Mouse (Mus musculus) neutrophil, adult 5-6 weeks (primary cell): ENCODE results near the gene Engase. TPM values are rescaled to one million over a fixed set of nuclear protein-coding genes. Genes with fewer than 3 reads are reported as not detected.

Source experiments
- ATAC-seq: fragments of 151-379, 151-347 bp; 2 replicates; pipeline ENCODE4 v1.8.0; 2017; ENCODE audit warnings: mild to moderate bottlenecking, moderate TSS enrichment; ENCODE audit not compliant: insufficient number of reproducible peaks, poor library complexity, low FRiP score, severe bottlenecking; ENCODE audit errors: extremely low read depth
- total RNA-seq: library from RNA; stranded (forward); fragments of 200-1000 nt; gene quantifications from 2 replicates; pipeline ENCODE4 v1.2.3, GENCODE M21; 2017

Engase gene
- total RNA-seq, 1 experiment from 2014 or later = 3.0 TPM

DNA sequence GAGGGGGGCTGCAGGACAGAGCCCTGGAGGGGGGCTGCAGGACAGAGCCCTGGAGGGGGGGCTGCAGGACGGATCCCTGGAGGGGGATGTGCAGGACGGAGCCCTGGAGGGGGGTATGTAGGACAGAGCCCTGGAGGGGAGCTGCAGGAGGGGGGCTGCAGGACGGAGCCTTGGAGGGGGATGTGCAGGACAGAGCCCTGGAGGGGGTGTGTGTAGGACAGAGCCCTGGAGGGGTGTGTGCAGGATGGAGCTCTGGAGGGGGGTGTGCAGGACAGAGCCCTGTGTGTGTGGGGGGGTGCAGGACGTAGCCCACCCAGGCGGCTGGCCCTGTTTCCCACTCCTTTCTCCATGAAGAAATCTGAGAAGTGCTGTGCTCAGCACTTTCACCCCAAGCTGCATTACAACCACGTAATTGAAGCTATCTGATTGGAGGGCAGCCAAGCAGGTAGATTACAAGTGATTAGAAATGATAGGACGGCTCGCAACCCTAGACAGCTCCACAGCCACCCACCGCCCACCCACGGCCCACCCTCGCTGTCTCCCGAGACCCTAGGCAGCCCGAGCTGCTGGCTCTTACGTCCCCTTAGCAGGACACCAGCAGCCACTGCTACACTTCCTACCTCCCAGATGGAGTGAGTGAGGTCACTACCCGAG, 35.8 kb downstream of the Engase start:
- ATAC-seq = no peak

DNA sequence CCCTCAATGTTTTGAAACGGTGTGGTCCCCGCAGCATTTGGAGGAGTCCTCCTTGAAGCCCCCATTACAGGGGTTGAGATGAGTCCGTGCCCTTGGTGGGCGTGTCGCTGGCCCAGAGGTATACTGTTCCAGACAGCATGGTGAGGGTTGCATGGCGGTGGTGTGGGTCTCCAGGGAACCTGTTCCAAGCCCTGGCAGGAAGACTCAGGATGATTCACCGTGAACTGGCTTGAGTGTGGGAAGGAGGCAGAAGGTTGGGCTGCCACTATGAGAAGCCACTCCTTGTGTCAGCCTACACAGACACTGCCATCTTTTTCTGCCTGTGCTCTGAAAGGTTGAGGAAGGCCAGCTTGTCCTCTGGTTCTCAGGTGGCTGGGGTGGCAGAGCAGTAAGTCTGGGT, 41.3 kb downstream of the Engase start:
- ATAC-seq = no peak

DNA sequence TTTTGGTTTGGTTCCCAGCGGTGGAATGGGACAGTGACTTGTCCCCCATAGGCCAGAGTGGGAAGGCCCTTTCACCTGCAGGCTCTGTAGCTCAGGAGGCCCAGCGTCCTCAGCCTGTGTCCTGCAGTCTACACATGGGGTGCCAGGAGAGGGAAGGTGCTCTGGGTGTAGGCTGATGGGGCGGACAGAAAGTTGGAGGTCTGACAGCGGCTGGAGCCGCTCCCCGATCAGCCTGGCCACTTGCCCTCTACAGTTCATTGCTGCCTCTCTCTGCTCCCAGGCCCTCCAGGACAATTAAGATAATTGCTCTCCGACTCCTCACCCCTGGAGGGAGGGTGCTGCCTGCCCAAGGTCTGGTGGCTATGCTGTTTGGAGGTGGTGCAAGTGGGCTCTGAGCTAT, 42.1 kb downstream of the Engase start:
- no peak for ATAC-seq

DNA sequence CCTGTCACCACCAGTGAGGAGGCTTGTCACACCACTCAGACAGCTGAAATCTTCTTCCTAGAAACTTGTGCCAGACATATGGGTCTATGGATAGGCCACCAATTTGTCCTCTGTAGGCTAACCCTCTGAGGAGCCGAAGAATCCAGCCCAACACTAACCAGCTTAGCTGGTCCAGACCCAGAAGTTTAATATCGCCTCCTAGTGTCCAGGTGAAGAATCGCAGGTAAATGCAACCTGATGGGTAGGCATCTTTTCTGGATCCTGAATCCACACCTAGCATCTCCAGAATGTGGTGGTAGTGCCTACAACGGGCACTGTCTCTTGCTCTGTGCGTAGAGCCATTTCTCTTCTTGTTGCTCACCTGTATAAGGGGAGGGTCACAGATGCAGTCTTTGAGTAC, 43.6 kb downstream of the Engase start:
- ATAC-seq = no peak

DNA sequence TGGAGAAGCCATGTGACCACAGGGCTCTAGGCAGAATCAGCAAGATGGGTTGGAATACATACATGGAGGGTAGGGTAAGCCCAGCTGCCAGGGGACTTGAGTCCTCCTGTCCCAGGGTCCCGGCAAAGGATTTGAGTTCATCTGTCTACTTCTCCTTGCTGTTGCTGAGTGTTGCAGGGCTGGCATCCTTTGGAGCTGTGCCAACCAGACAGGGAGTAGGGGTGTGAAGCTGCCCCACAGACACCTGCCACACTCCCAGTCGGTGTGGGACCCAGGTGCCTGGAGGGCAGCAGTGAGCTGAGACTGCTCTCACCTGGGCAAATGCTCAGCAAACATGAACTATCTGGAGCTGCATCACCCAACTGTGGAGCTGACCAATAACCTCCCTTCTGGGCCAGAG, 44.3 kb downstream of the Engase start:
- ATAC-seq = no peak

DNA sequence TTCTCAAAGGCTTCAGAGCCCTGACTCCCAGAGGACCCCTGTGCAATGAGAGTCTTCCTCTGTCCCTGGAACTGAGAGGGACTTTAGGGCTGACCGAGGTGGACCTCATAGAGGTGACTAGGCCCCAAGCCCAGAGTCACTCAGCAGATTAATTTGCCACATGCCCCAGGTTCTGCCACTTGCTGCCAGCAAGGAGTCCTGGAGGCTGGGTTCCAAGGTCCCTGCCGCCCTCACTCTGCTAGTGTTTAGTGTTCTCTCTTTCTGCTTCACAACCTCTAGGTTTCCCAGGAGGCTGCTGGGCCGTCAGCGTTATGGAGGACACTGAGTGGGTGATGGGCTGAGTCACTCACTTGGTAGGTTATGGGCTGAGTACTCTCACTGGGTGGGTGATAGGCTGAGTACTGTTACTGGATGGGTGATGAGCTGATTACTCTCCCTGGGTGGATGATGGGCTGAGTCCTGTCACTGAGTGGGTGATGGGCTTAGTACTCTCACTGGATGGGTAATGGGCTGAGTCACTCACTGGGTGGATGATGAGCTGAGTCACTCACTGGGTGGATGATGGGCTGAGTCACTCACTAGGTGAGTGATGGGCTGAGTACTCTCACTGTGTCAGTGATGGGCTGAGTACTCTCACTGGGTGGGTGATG, 47.0 kb downstream of the Engase start:
- no peak for ATAC-seq

DNA sequence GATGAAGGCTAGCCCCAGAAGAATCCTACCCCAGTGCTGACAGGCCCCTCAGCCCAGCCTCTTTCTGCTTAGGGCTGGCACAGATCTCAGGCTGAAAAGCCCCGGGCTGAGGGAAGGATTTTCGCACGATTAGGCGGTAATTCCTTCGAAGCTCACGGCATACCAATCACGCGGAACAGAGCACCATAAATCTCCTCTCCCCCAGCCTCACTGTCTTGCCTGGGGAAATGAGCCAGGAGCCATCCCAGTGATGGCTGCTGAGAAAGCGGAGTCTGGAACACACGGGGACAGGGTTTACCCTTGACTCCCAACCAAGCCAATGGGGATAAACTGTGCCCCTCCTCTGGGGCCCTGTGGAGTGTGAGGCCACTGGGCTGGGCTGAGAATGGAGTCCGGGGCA, 48.4 kb downstream of the Engase start:
- no peak for ATAC-seq

DNA sequence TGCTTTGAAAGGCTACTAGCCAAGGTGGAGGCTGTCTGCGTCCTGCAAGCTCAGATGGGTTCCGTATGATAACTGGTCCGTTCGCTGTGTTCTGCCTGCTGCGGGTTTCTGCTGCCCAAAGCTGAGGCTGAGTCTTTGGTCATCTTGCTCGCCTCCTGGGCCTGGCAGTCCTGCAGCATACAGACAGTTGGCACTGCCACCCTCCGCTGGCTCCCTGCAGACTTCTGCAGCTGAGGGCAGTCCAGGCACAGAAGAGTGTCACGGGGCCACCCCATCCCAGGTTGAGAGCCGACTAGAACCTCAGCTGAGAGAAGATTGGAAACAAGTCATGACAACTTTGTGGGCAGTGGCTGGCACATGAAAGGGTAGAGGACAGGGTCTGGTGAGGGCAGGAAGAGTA, 52.1 kb downstream of the Engase start:
- no peak for ATAC-seq

DNA sequence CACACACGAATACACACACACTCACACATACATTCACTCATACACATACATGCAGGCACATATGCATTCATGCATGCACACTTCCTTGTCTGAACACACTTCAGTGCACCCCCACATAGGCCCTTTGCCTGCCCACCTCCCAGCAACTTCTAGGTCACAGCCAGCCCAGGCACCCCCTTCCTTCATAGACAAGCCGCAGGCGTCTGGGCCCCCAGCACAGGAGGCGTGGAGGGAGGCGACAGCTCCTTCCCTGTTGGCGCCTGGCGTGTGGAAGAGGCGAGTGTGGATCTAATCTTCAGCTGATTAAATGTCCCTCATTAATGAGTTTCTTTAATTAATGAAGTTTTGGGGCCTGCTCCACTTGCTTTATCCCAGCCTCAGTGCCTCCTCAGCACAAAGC, 53.7 kb downstream of the Engase start:
- ATAC-seq = no peak

DNA sequence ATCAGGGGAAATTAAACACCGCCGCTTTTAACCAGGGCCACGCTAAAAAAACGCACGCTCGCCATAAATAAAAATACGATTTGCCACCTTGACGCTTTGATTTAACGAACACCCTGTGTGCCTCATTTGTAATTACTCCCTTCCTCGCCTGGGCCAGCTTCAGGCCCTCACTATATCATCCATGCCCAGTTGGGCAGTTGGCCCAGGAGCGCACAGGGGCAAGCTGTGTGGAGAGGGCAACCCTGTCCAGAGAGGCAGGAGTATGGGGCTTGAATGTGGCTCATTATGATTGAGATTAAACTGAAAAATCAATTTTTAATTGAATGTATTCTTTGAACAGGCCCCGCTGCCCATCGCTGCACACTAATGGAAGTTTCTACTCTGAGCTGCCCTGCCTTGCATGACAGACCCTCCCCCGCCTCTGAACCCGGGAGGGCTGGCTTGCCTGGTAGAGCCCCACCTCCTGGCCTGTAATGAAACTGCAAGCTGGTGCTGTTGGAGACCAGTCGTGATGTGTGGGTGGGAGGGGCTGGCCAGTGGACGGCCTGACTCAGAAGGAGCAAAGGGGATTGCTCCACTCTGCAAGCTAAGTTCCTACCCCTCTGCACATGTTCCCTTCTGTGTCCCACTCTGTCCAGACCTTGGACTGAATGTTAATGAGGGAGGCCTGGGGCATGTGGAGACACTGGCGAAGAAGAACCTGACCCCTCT, 57.9 kb downstream of the Engase start:
- ATAC-seq = no peak

DNA sequence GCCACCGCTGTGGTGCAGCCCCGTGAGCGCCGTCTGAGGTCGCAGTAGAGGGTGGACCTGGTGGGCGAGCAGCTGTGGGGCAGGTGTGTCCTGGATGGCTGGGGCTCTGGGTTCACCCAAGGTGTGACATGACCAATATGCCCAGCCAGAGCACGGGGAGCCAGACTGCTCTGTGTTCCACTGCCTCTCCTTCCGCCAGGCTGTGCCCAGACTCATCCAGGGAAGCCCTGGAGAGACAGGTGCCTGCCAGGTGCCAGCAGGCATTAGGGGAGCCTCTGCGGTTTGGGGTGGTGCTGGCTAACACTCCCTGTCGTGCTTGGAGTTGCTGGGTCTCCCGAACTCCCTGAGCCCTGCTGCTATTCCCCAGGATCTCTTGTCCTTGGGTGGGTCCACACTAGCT, 61.4 kb downstream of the Engase start:
- no peak for ATAC-seq

Other genes starting within 250 kb of the Engase start
- 155 and 192 TPM in 2 replicates for gene Cyth1, start 228.2 kb upstream of the Engase start, total RNA-seq
- gene Usp36, start 186.6 kb upstream of the Engase start, total RNA-seq = 20.4 and 26.2 TPM in 2 replicates
- gene Cep295nl, start 134.3 kb upstream of the Engase start, total RNA-seq = 3.9 and 4.4 TPM in 2 replicates
- 51.2 and 61.9 TPM in 2 replicates for gene Timp2, start 121.1 kb upstream of the Engase start, total RNA-seq
- gene Lgals3bp, start 74.7 kb upstream of the Engase start, total RNA-seq = 16.5 and 16.7 TPM in 2 replicates
- 30.5 and 34.5 TPM in 2 replicates for gene Cant1, start 57.7 kb upstream of the Engase start, total RNA-seq
- gene C1qtnf1, start 48.6 kb upstream of the Engase start, total RNA-seq = not detected in 2 replicates